Mouse (Mus musculus): Measurements from ENCODE around the gene Cbx5. TPM values are rescaled to one million over a fixed set of nuclear protein-coding genes. Genes with fewer than 3 reads are reported as not detected.
"Not testable (repeated sequence)": the region's sequence is repeated elsewhere in the genome, so short reads cannot be mapped to it uniquely, and the experiment has no call there.

The Cbx5 gene
- polyA plus RNA-seq, 1 experiment from 2014 or later: 109 TPM

GRCm38 (mm10) chr15:103252660-103253059, 13.0 kb upstream of the Cbx5 start:
- no peaks in the 10 kb centered on the region for H3K27me3 ChIP-seq (ENCODE audit: insufficient read depth, low read length)
- 92% methylated on average over 3 of the region's 3 CpGs for WGBS
- no peak overlapping the region for H3K9ac ChIP-seq (replicated peaks; ENCODE audit: low read length)
- ATAC-seq (ENCODE audit: low FRiP score, low TSS enrichment): no peak
- H3K4me1 ChIP-seq (ENCODE audit: insufficient read depth, low read length): peaks cover 14% of the 10 kb centered on the region; the same call in 1 of the 2 replicates
- H3K9me3 ChIP-seq (ENCODE audit: low read length): no peaks in the 10 kb centered on the region
- no peak overlapping the region for H3K4me2 ChIP-seq (replicated peaks; ENCODE audit: low read depth, low read length)
- H3K27ac ChIP-seq (ENCODE audit: low read length): no peak overlapping the region
- peaks cover 18% of the 10 kb centered on the region for H3K36me3 ChIP-seq (ENCODE audit: insufficient read depth, low read length)
- H3K4me3 ChIP-seq (ENCODE audit: low read length): no peak overlapping the region

GRCm38 (mm10) chr15:103251595-103251994, 12.0 kb upstream of the Cbx5 start:
- Histone ChIP-seq H3K4me1 (ENCODE audit: insufficient read depth, low read length) (peaks cover 14% of the 10 kb centered on the region; the same call in 1 of the 2 replicates), H3K9ac (replicated peaks; ENCODE audit: low read length) (no peak overlapping the region), H3K9me3 (ENCODE audit: low read length) (no peaks in the 10 kb centered on the region), H3K4me2 (replicated peaks; ENCODE audit: low read depth, low read length) (no peak overlapping the region), H3K4me3 (ENCODE audit: low read length) (no peak overlapping the region), H3K27me3 (ENCODE audit: insufficient read depth, low read length) (no peaks in the 10 kb centered on the region), H3K27ac (ENCODE audit: low read length) (no peak overlapping the region), H3K36me3 (ENCODE audit: insufficient read depth, low read length) (peaks cover 28% of the 10 kb centered on the region)
- WGBS: 74% methylated on average over 1 of the region's 1 CpGs
- no peak for ATAC-seq (ENCODE audit: low FRiP score, low TSS enrichment)

GRCm38 (mm10) chr15:103250195-103250740, 10.7 kb upstream of the Cbx5 start:
- WGBS: 30% methylated on average over 2 of the region's 2 CpGs

GRCm38 (mm10) chr15:103249511-103249910, 9.9 kb upstream of the Cbx5 start:
- not testable (repeated sequence) for H3K4me1 ChIP-seq (ENCODE audit: insufficient read depth, low read length); ATAC-seq (ENCODE audit: low FRiP score, low TSS enrichment); H3K4me3 ChIP-seq (ENCODE audit: low read length); H3K4me2 ChIP-seq (replicated peaks; ENCODE audit: low read depth, low read length); H3K27ac ChIP-seq (ENCODE audit: low read length); H3K9me3 ChIP-seq (ENCODE audit: low read length); H3K9ac ChIP-seq (replicated peaks; ENCODE audit: low read length); H3K27me3 ChIP-seq (ENCODE audit: insufficient read depth, low read length)
- 88% methylated on average over 6 of the region's 6 CpGs for WGBS
- H3K36me3 ChIP-seq (ENCODE audit: insufficient read depth, low read length): peaks cover 44% of the 10 kb centered on the region

More at GRCm38 (mm10) chr15:103250195-103250740, 10.7 kb upstream of the Cbx5 start:
- Histone ChIP-seq H3K36me3 (ENCODE audit: insufficient read depth, low read length) (peaks cover 41% of the 10 kb centered on the region), H3K9me3 (ENCODE audit: low read length) (no peaks in the 10 kb centered on the region), H3K27me3 (ENCODE audit: insufficient read depth, low read length) (no peaks in the 10 kb centered on the region), H3K27ac (ENCODE audit: low read length) (no peak overlapping the region; the same call in 1 of the 2 replicates), H3K4me3 (ENCODE audit: low read length) (no peak overlapping the region), H3K4me2 (replicated peaks; ENCODE audit: low read depth, low read length) (no peak overlapping the region), H3K9ac (replicated peaks; ENCODE audit: low read length) (no peak overlapping the region), H3K4me1 (ENCODE audit: insufficient read depth, low read length) (peaks cover 13% of the 10 kb centered on the region; the same call in 1 of the 2 replicates)
- no peak for ATAC-seq (ENCODE audit: low FRiP score, low TSS enrichment)

GRCm38 (mm10) chr15:103248401-103249313, 9.0 kb upstream of the Cbx5 start:
- Histone ChIP-seq H3K9me3 (ENCODE audit: low read length) (no peaks in the 10 kb centered on the region), H3K4me2 (replicated peaks; ENCODE audit: low read depth, low read length) (no peak overlapping the region), H3K27ac (ENCODE audit: low read length) (no peak overlapping the region), H3K9ac (replicated peaks; ENCODE audit: low read length) (no peak overlapping the region), H3K4me1 (ENCODE audit: insufficient read depth, low read length) (peaks cover 7% of the 10 kb centered on the region), H3K4me3 (ENCODE audit: low read length) (no peak overlapping the region), H3K36me3 (ENCODE audit: insufficient read depth, low read length) (peaks cover 47% of the 10 kb centered on the region), H3K27me3 (ENCODE audit: insufficient read depth, low read length) (no peaks in the 10 kb centered on the region)
- 75% methylated on average over 28 of the region's 28 CpGs for WGBS
- 0 out of 2 replicates have a peak, but pooled peaks have one; percentile 21 for ATAC-seq (ENCODE audit: low FRiP score, low TSS enrichment)

- ATAC-seq (ENCODE audit: low FRiP score, low TSS enrichment): no peak
- Histone ChIP-seq H3K27ac (ENCODE audit: low read length) (no peak overlapping the region), H3K4me2 (replicated peaks; ENCODE audit: low read depth, low read length) (no peak overlapping the region), H3K9me3 (ENCODE audit: low read length) (no peaks in the 10 kb centered on the region), H3K36me3 (ENCODE audit: insufficient read depth, low read length) (peaks cover 54% of the 10 kb centered on the region), H3K9ac (replicated peaks; ENCODE audit: low read length) (no peak overlapping the region), H3K27me3 (ENCODE audit: insufficient read depth, low read length) (no peaks in the 10 kb centered on the region), H3K4me1 (ENCODE audit: insufficient read depth, low read length) (peaks cover 14% of the 10 kb centered on the region), H3K4me3 (ENCODE audit: low read length) (no peak overlapping the region)
These were observed 8.3 kb upstream of the Cbx5 start for GRCm38 (mm10) chr15:103247782-103248400.

GRCm38 (mm10) chr15:103247078-103247781, 7.6 kb upstream of the Cbx5 start:
- no peak for ATAC-seq (ENCODE audit: low FRiP score, low TSS enrichment)
- H3K4me2 ChIP-seq (replicated peaks; ENCODE audit: low read depth, low read length): no peak overlapping the region
- peaks cover 21% of the 10 kb centered on the region for H3K4me1 ChIP-seq (ENCODE audit: insufficient read depth, low read length)
- no peak overlapping the region for H3K9ac ChIP-seq (replicated peaks; ENCODE audit: low read length)
- H3K27me3 ChIP-seq (ENCODE audit: insufficient read depth, low read length): no peaks in the 10 kb centered on the region
- 91% methylated on average over 9 of the region's 9 CpGs for WGBS
- H3K36me3 ChIP-seq (ENCODE audit: insufficient read depth, low read length): peaks cover 60% of the 10 kb centered on the region
- H3K9me3 ChIP-seq (ENCODE audit: low read length): no peaks in the 10 kb centered on the region
- no peak overlapping the region for H3K27ac ChIP-seq (ENCODE audit: low read length)
- no peak overlapping the region for H3K4me3 ChIP-seq (ENCODE audit: low read length)

GRCm38 (mm10) chr15:103245616-103246015, 6.0 kb upstream of the Cbx5 start:
- Histone ChIP-seq H3K4me2 (replicated peaks; ENCODE audit: low read depth, low read length) (no peak overlapping the region), H3K36me3 (ENCODE audit: insufficient read depth, low read length) (peaks cover 63% of the 10 kb centered on the region), H3K27ac (ENCODE audit: low read length) (no peak overlapping the region), H3K4me1 (ENCODE audit: insufficient read depth, low read length) (peaks cover 24% of the 10 kb centered on the region), H3K9me3 (ENCODE audit: low read length) (no peaks in the 10 kb centered on the region), H3K4me3 (ENCODE audit: low read length) (no peak overlapping the region), H3K9ac (replicated peaks; ENCODE audit: low read length) (no peak overlapping the region), H3K27me3 (ENCODE audit: insufficient read depth, low read length) (no peaks in the 10 kb centered on the region)
- 74% methylated on average over 6 of the region's 6 CpGs for WGBS
- ATAC-seq (ENCODE audit: low FRiP score, low TSS enrichment): no peak

GRCm38 (mm10) chr15:103242885-103243284, 3.3 kb upstream of the Cbx5 start:
- no peak for ATAC-seq (ENCODE audit: low FRiP score, low TSS enrichment)
- Histone ChIP-seq H3K9me3 (ENCODE audit: low read length) (no peaks in the 10 kb centered on the region), H3K4me1 (ENCODE audit: insufficient read depth, low read length) (peaks cover 32% of the 10 kb centered on the region), H3K9ac (replicated peaks; ENCODE audit: low read length) (peak overlapping the region; percentile 81), H3K4me2 (replicated peaks; ENCODE audit: low read depth, low read length) (peak overlapping the region; percentile 79), H3K4me3 (ENCODE audit: low read length) (peak overlapping the region; percentile 55), H3K36me3 (ENCODE audit: insufficient read depth, low read length) (peaks cover 47% of the 10 kb centered on the region), H3K27me3 (ENCODE audit: insufficient read depth, low read length) (no peaks in the 10 kb centered on the region), H3K27ac (ENCODE audit: low read length) (no peak overlapping the region; the same call in 1 of the 2 replicates)
- 48% methylated on average over 8 of the region's 8 CpGs for WGBS

Data from kidney, embryonic 16.5 days (tissue).